Mouse (Mus musculus) left cerebral cortex, postnatal 4 days (tissue): Measurements from ENCODE around the gene Zfp36. TPM values are rescaled to one million over a fixed set of nuclear protein-coding genes. Genes with fewer than 3 reads are reported as not detected.

Experiments
- DNase-seq: peaks from one replicate; pipeline ENCODE4 v3.0.0-alpha.2; 2022
- intact Hi-C: fragments of 180-260 bp; cut with DNase I; formaldehyde crosslinking; loops from one replicate; pipeline ENCODE4 v1.15.1; 2025
- total RNA-seq, 2 experiments: library from RNA; stranded (reverse); gene quantifications; 2 replicates each; pipeline ENCODE4 v1.2.3; 2021

Zfp36 gene
- total RNA-seq, 2 experiments from 2014 or later: 1.9 to 2.3 TPM

DNA sequence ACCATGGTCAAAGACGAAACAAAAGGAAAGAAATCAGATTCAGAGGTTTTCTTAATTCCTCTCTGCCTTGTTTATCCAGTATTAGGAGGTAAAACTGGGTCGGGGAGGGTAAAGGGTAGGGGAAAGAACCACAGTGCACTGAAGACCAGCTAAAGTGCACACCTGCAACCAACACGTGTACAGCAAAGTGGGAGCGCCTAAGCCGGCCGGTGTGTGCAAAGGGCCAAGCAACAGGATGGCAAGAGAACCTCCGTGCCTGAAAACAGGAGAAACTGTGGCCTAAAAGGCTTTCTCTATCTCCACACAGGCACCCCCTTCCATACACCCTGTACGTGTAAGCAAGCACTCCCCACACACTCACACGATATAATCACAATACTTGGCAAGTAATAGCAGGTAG, 5.1 kb upstream of the Zfp36 start:
- intact Hi-C loops: no loop called here
- no peak for DNase-seq

DNA sequence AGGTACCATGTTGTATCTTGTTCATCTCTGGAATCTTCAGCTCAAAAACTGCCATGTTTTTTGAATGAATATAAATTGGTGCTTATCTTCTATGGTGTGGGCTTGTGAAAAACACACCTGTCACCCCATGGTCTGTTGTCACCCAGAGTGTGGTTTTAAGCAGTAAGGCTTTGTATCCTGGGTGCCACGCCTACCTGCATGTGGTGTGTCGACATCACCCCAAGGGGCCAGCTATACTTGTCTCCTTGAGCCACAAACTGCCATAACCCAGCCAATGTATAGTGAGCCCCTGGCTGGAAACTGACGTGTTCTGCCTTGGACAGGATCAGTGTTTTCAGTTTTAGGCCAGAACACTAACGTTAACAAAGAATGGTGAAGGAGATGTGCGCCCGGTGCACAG, 4.1 kb upstream of the Zfp36 start:
- intact Hi-C loops: no loop called here
- no peak for DNase-seq

DNA sequence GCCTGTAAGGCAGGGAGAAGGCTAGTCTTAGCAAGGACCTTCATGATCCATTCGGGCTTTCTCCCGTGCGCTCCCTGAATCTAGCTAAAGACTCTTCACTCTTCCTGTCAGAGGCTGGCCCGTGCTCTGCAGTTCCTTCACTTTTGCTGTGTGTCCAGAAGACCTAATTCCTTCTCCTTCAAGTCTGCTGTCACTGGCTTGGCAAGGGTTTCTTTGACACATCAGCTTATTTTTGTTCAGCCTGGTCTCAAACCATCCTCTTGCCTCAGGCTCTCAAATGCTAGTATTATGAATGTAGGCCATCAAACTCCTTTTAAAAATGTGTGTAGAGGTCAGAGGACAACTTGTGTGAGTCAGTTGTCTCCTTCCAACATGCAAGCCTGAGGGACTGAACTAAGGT, 3.6 kb upstream of the Zfp36 start:
- no peak for DNase-seq
- intact Hi-C loops: no loop called here

DNA sequence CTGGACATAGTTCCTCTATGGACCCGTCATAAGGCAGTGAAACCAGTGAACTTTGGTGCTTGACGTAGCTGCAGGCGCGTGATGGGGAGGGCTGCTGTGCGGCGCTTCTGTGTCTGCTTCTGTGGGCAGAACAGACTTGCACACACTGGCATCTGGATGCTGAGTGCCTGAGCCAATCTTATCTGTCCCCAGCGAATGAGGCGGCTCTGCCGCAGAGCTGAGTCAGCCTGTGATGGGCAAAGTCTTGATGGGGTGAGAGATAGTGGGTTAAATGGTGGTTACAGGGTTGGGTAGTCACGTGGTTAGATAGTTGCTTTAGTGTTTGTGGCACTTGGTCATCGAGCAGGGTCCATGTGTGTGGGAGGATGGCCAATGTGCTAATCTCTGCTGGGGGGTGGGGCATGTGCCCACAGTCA, 2.9 kb upstream of the Zfp36 start:
- intact Hi-C loops: no loop called here
- DNase-seq: no peak

DNA sequence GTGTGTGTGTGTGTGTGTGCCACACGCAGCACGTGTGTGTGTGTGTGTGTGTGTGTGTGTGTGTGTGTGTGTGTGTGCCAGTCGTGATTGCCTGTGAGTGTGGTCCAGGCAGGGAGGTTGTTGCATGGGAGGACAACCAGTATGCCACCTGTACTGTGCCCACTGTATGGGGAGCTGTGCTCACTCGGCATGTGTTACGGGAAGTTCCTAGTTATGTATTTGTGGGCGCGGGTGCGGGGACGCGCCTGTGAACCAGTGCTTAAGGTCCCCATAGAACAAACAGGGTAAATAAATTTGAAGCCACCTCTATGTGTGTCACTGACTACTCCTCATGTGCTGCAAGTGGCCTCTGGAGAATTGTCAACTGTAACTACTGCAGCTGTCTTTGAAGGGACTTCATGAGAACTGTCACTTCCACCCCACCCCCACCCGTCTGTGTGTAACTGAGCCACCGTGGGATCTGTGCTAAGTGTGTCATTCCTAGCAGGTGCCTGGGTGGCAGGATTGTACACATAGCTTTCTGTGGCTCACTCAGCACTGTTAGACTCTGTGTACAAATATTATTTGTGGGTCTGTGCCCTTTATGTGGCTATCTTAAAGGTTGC, 2.4 kb upstream of the Zfp36 start:
- no peak for DNase-seq
- intact Hi-C loops: no loop called here

DNA sequence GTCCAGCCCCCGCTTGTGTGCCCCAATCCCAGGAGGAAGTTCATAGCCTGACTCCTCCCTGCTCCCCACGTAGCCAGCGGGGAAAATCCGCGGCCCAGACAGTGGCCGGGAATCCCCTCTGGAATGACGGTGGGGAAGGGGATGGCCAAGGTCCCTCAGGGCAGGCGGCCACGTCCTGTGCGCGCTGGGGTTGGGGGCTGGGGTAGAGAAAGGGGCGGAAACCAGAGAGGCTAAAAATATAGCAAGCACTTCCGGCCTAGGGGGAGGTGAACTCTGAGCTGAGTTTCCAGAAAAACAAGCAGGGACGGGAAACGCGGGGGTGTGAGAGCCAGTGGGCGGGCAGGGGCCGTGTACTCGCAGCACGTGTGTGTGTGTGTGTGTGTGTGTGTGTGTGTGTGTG, 1.9 kb upstream of the Zfp36 start:
- intact Hi-C loops: no loop called here
- DNase-seq: peak; percentile 48

DNA sequence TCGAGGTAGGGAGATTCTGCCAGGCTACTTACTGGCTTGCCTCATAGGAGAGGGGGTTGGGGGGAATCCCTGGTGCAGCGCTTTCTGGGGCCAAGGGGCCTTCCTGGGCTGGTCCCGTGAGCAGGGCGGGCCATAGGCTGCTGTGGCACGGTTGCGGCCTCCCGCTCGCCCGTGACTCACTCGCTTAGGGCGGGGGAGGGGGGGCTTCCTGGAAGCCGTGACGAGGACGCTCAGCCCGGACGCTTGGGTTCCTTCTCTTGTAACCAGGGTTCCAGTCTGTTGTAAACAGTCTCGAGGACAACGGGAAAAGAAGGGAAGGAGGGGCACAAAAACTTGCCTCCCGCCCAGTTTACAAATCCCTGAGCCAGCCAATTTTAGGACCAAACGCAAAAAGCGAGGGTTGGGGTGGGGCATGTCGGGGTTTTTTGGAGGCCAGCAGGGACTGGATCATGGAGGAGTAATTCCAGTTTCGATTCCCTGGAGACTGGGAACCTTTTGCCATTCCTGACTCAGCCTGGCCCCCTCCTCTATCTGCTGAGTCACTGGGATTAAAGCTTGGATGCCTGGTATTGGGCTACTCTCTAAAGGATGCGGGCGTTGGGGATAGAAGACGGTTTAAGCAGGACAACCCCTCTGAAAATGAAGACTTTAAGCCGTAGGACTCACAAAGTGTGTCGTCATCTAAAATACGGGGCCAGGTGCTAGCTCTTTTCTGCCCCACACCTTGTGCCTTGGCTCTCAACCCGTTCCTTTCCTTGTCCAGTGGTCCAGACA, 1.2 kb upstream of the Zfp36 start:
- peak; percentile 23 for DNase-seq

DNA sequence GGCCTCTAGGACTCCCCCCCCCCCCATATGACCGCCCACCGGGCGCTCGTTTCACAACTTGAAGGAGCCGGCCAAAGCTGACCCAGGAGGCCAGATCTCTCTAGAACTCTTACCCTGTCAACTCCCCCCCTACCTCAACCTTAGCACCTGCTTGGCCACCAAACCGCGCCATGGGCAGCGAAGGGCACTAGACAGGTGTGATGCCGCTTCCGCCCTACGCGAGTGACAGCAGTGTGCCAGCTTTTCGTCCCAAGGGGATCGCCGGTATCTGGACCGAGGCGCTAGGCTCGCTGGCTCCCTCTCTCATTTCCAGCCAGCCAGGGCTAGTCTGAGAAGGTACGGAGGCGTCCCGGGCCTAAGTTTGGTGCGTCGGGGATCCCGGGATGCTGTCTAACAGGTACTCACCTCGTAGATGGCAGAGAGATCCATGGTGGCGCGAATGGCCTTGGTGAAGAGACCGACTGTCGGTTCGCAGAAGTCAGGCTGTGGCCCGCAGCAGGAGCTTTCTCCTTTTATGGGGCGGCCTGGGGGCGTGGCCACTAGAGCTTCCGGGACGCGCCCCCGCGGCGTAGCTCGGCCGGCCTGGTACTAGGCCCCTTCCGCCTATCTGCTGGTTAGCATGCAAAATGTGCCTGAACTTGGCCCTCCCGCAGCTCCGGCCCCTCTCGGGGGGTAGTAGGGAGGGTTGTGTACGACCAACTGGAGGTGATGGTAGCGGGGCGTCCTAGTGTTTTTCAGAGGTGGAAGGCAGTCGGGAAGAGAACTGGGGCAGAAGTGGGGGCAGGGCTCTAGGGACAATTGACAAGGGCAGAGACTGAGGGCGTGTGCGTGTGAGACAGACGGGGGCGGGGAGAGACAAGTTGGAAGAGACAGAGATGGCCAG, 1.0 kb downstream of the Zfp36 start:
- intact Hi-C loops: no loop called here

More for the DNA sequence above, 1.2 kb upstream of the Zfp36 start:
- intact Hi-C loops: no loop called here

DNA sequence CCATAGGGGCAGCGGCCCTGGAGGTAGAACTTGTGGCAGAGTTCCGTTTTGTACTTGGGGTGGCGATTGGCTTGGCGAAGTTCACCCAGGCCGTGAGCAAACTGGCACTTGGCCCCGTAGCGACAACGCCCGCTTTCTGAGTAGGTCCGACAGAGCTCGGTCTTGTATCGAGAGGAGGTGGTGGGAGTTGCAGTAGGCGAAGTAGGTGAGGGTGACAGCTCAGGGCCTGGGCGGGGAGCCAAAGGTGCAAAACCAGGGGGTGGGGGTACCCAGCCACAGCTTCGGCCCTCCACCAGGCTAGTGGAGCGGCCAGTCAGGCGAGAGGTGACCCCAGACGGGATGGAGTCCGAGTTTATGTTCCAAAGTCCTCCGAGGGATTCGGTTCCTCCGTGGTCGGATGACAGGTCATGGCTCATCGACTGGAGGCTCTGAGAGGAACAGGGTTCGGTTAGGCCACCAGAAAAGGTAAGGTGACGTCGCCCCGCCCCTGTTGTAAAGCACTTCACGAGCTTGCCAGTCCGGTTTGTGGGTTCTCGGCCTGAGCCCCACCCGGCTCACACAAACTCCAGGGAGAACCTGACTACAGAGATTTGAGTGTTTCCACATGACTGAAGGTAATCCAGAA, 1.9 kb downstream of the Zfp36 start:
- intact Hi-C loops: no loop called here
- peak; percentile 19 for DNase-seq

More for the DNA sequence above, 1.0 kb downstream of the Zfp36 start:
- peak; percentile 78 for DNase-seq

DNA sequence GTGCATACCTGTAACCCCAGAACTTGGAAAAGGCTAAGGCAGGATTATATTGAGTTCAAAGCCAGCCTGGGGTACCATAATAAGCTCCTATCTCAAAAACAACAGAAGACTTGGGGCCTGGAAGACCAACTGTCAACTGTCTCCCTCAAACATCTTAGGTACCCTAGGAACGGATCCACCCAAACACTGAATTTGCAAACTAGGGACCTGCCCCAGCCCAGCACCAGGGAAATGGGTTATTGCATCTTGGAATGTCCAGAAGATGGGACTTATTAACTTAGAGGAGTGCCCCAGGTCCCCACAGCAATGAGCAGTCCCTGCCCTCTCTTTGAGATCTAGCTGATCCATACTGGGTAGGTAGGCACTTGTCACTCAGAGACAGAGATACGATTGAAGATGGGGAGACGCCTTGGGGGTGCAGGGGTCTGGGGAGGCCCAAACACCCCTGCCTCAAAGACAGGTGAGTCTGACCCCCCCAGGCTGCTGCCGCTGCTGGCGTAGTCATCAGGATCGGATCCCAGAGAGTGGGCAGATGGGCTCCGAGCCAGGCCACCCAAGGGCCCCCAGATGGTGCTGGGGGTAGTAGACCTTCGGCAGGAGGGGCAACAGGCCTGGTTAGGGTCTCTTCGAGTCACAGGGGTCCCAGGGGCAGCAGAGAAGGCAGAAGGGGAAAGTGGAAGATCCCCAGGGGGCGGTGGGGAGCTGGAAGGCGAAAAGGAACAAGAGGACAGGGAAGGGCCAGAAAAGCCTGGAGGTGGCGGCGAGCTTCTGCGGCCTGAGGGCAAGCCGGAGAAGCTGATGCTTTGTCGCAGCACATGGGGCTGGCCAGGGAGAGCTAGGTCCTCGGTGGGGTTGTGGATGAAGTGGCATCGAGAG, 2.6 kb downstream of the Zfp36 start:
- DNase-seq: peak; percentile 21
- intact Hi-C loops: no loop called here

DNA sequence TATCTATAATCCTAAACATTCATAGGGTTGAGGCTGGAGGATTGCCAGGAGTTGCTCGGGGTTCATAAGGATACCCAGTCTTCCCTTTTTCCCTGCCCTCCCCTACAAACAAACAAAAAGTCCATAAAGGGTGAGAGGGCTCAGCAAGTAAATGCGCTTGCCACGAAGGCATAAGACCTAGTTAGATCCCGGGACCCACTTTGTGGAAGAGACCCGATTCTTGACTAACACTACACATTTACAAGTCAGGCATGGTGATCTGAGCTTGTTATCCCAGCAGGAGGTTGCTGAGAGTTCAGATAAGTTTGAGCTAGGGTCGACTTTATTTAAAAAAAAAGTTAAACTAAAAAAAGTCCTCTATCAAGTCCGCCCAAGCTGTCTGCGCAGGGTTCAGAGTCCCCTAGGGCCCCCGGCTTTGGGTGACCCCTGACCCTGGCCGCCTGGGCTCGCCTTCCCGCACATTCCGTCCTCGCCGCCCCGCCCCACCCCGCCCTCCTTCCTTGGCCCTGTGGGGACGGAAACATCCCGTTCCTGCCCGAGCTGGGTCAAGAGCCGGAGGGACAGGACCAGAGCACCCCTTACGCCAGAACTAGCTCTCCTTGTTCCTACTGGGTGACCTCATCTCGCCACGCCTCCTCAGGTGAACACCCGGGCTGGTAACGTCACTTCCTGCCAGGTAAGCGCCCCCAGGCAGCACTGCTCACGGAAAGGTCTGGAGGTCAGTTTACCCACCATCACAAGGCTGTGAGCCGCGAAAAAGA, 3.9 kb downstream of the Zfp36 start:
- intact Hi-C loops: no loop called here
- DNase-seq: peak; percentile 27

DNA sequence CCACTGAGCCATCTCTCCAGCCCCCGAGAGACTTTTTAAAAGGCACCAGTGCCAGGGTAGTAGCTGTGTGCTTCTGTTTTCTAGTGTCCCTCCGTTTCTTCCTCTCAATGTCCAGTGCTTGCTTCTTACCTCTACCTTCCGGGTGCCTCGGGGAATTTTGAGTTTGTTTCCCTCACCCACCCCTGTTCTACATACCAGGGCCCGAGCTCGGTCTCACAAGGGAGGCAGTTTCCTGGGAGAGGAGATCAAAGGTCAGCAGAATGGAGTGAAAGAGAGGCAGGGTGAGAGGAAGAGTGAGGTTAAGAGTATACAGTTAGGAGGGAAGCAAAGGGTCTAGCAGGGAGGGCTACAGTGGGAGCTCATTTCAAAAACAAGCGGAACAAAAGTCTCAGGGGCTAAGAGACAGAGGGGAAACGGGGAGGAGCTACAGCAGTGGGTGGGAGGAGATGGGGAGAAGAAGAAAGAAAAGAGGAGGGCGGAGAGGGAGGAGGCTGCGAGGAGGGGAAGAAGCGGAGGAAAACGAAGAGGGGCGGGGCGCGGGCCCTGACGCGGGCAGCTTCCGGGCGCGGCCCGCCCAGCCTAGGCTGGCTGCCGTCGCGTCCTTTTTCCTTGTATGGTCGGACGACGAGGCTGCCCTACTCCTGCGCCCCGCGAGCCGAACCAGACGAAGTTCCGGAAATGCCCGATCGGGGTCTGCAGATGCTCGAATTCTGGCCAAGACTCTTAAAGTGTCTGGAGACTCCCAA, 4.7 kb downstream of the Zfp36 start:
- DNase-seq: peak; percentile 82
- intact Hi-C loops: no loop called here

DNA sequence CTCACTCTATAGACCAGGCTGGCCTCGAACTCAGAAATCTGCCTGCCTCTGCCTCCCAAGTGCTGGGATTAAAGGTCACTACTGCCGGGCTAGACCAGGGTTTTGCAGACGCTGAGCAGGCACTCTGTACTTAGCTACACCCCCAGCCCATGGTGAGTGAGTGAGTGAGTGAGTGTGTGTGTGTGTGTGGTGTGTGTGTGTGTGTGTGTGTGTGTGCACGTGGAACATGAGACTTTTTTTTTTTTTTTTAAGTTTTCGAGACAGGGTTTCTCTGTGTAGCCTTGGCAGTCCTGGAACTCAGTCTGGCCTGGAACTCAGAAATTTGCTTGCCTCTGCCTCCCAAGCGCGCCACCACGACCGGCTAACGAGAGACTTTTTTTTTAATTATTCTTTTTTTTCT, 5.4 kb downstream of the Zfp36 start:
- intact Hi-C loops: no loop called here
- no peak for DNase-seq

DNA sequence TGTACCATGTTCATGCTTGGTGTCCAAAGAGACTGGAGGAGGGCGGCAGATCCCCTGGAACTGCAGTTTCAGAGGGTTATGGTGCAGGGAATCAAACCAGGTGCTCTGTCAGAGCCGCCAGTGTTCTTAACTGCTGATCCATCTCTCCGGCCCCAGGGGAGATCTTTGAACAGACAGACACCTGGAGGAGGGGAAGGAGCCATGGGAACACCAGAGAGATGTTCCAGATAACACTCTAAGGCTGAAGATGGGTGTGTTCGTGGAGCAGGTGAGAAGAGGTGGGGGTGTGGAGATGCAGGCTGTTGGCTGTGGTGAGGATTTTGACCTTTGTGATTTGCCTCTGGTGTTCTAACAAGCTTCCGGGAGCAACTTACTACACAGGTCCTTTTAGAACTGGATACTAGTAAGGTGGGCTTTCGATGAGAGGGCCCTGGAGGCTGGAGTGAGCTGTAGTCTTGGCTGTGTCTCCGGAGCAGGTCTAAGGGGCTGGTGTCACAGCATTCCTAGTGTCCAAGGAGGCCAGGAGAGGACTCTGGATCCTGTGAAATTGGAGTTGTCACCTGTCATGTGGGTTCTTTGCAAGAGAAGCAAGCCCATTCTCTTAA, 6.1 kb downstream of the Zfp36 start:
- intact Hi-C loops: no loop called here
- DNase-seq: no peak

DNA sequence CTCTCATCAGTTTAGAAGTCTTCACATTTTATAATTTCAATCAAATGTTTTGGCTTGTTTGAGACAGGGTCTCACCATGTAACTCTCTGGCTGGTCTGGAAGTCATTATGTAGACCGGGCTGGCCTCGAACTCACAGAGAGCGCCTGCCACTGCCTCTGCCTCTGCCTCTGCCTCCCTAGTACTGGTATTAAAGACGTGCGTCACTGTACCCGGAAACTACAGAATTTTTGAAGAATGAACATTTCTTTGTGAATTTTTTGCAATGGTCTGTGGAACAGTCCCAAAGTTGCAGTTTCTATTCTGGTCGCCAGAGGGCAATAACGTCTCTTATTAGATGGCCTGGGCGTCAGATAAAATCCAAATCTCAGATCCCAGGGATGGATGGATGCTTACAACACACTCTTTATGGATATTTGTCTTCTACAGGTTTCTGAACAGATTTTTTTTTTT, 6.9 kb downstream of the Zfp36 start:
- intact Hi-C loops: no loop called here

DNA sequence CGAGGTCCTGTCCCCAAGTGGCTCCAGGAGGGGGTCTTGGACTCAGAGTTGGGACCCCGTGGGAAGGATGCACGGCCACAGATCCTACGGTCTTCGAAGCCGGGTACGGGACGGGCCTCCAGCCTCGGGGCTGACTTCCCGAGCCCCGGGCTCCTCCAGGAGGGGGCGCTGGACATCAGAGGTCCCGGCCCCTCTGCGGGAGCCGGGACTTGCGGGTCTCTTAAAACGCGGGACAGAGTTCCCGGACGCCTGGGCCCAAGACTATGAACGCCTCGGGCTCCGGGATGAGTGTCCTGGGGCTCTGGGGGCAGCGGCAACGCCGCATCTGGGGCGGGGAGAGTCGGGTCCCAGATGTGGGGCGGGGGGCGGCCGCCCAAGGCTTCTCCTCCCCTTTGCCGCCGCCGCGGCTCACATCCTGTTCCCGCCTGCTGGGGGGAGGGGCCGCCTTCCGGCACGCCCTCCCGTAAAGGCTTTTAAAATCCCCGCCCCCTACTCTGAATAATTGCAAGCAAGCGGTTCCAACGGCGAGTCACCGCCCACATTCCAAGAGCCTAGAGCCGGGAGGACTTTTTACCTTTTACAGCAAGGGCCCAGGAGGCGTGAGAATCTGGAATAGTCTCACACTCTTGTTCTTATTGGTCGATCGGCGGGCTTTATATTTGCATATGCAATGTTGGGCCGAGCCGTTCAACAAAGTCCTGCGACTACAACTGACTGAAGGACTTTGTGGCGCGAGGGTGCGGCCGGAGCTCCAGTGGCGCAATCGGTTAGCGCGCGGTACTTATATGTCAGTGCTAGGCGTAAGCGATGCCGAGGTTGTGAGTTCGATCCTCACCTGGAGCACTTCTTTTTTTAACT, 7.6 kb downstream of the Zfp36 start, which contains the start of gene Plekhg2:
Plekhg2 (minus strand) TSS at position 349 of the 858 bp plus-strand sequence.
- intact Hi-C loops: no loop called here
- DNase-seq: peak; percentile 94

More for the DNA sequence above, 6.9 kb downstream of the Zfp36 start:
- DNase-seq: peak; percentile 74

DNA sequence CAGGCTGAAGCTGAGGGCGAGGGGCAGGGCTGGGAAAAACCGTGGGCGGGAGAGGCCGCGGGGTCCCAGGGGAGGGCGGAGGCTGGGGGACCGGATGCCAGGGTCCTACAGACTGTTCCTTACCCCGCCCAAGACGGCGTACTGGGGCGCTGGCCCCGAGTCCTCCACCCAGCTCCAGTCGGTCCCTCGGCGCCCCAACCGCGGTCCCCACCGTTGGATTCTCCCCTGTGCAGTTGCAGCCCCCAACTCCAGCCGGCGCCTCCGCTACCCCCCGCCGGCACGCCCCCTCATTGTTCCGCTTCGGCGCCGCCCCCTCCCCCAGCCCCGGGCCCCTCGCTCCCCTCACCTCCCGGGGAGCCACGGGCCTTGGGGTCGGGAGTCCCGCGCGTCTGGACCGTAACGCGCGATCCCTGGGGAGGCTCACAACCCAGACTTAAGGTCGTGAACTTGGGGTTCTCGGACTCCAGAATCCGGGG, 8.5 kb downstream of the Zfp36 start:
- DNase-seq: peak; percentile 62
- intact Hi-C loops: no loop called here
